Mouse (Mus musculus): ENCODE results near the gene Col12a1. TPM values are rescaled to one million over a fixed set of nuclear protein-coding genes. Genes with fewer than 3 reads are reported as not detected.

Gene Col12a1
- polyA plus RNA-seq, 1 experiment from 2014 or later = 19.9 TPM

- no peaks in the 10 kb centered on the region for H3K4me1 ChIP-seq (ENCODE audit: control insufficient read depth, insufficient read depth, low read length)
- no peak overlapping the region for H3K27ac ChIP-seq (ENCODE audit: low read depth, low read length)
- DNase-seq (ENCODE audit: low spot score) (peak; percentile 29), ATAC-seq (ENCODE audit: insufficient read depth, low FRiP score, low TSS enrichment) (peak; percentile 80)
- H3K9me3 ChIP-seq (ENCODE audit: control insufficient read depth, low read length) = no peaks in the 10 kb centered on the region
- no peaks in the 10 kb centered on the region for H3K36me3 ChIP-seq (ENCODE audit: control insufficient read depth, insufficient read depth, low read length)
- H3K4me2 ChIP-seq (ENCODE audit: low read depth) = no peak overlapping the region
- H3K27me3 ChIP-seq (ENCODE audit: control insufficient read depth, insufficient read depth, low read length) = no peaks in the 10 kb centered on the region
- H3K9ac ChIP-seq (ENCODE audit: low read length) = no peak overlapping the region
- 43% methylated on average over 5 of the region's 5 CpGs for WGBS
- no peak overlapping the region for H3K4me3 ChIP-seq (ENCODE audit: low read depth, low read length)
Measured at GRCm38 (mm10) chr9:79605722-79606121, 112.9 kb downstream of the Col12a1 start.

DNA sequence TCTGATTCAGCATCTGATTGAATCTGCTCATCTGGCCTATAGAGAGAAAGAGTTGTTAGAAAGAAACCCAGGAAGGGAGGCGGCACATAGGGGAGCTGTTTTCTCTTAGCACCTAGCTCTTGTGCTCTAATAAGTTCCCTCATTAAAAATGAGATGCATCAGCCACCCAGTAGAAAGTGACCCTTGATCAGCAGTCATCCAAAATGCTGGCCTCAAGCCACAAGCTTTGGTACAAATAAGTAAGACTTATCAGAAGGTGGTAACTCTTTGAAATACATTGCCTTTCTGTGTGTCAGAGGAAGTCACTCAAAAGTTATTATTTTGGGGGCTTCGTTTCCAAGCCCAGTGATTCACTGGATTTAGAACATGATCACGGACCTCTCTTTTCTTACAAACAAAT is 114.1 kb downstream of the Col12a1 start:
- ATAC-seq (ENCODE audit: insufficient read depth, low FRiP score, low TSS enrichment) (no peak), DNase-seq (ENCODE audit: low spot score) (no peak)
- Histone ChIP-seq H3K27ac (ENCODE audit: low read depth, low read length) (no peak overlapping the region), H3K9ac (ENCODE audit: low read length) (no peak overlapping the region), H3K9me3 (ENCODE audit: control insufficient read depth, low read length) (no peaks in the 10 kb centered on the region), H3K4me1 (ENCODE audit: control insufficient read depth, insufficient read depth, low read length) (no peaks in the 10 kb centered on the region), H3K27me3 (ENCODE audit: control insufficient read depth, insufficient read depth, low read length) (no peaks in the 10 kb centered on the region), H3K4me2 (ENCODE audit: low read depth) (no peak overlapping the region), H3K4me3 (ENCODE audit: low read depth, low read length) (no peak overlapping the region), H3K36me3 (ENCODE audit: control insufficient read depth, insufficient read depth, low read length) (no peaks in the 10 kb centered on the region)
- WGBS = 92% methylated on average over 3 of the region's 3 CpGs

- 83% methylated on average over 2 of the region's 2 CpGs for WGBS
- Histone ChIP-seq H3K4me3 (ENCODE audit: low read depth, low read length) (no peak overlapping the region), H3K4me1 (ENCODE audit: control insufficient read depth, insufficient read depth, low read length) (no peaks in the 10 kb centered on the region), H3K27ac (ENCODE audit: low read depth, low read length) (no peak overlapping the region), H3K36me3 (ENCODE audit: control insufficient read depth, insufficient read depth, low read length) (no peaks in the 10 kb centered on the region), H3K27me3 (ENCODE audit: control insufficient read depth, insufficient read depth, low read length) (no peaks in the 10 kb centered on the region), H3K9ac (ENCODE audit: low read length) (no peak overlapping the region), H3K9me3 (ENCODE audit: control insufficient read depth, low read length) (no peaks in the 10 kb centered on the region), H3K4me2 (ENCODE audit: low read depth) (no peak overlapping the region)
- ATAC-seq (ENCODE audit: insufficient read depth, low FRiP score, low TSS enrichment) = no peak
- no peak for DNase-seq (ENCODE audit: low spot score)
Measured at GRCm38 (mm10) chr9:79603448-79603847, 115.2 kb downstream of the Col12a1 start.

DNA sequence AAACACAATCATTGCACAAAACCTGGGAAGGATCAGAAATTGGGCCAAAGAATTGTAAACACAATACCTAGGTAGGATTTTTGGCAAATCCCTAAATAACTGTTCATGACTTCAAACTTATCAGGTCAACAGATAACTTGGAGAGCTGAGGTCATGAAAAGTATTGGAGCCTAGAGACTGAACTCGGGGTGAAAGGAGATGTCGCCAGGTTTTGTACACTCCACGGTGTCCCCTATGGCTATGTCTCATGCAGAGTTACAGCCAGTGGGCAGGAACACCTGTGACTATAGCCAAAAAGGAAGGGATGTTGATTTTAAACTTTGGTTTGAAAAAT is 118.4 kb downstream of the Col12a1 start:
- DNase-seq (ENCODE audit: low spot score) (no peak), ATAC-seq (ENCODE audit: insufficient read depth, low FRiP score, low TSS enrichment) (no peak)
- H3K4me1 ChIP-seq (ENCODE audit: control insufficient read depth, insufficient read depth, low read length) = no peaks in the 10 kb centered on the region
- no peak overlapping the region for H3K4me2 ChIP-seq (ENCODE audit: low read depth)
- no peaks in the 10 kb centered on the region for H3K27me3 ChIP-seq (ENCODE audit: control insufficient read depth, insufficient read depth, low read length)
- H3K4me3 ChIP-seq (ENCODE audit: low read depth, low read length) = no peak overlapping the region
- H3K27ac ChIP-seq (ENCODE audit: low read depth, low read length) = no peak overlapping the region
- H3K9me3 ChIP-seq (ENCODE audit: control insufficient read depth, low read length) = no peaks in the 10 kb centered on the region
- no peak overlapping the region for H3K9ac ChIP-seq (ENCODE audit: low read length)
- 87% methylated on average over 3 of the region's 3 CpGs for WGBS
- no peaks in the 10 kb centered on the region for H3K36me3 ChIP-seq (ENCODE audit: control insufficient read depth, insufficient read depth, low read length)

- Histone ChIP-seq H3K27ac (ENCODE audit: low read depth, low read length) (no peak overlapping the region), H3K9me3 (ENCODE audit: control insufficient read depth, low read length) (no peaks in the 10 kb centered on the region), H3K36me3 (ENCODE audit: control insufficient read depth, insufficient read depth, low read length) (no peaks in the 10 kb centered on the region), H3K27me3 (ENCODE audit: control insufficient read depth, insufficient read depth, low read length) (no peaks in the 10 kb centered on the region), H3K4me3 (ENCODE audit: low read depth, low read length) (no peak overlapping the region), H3K9ac (ENCODE audit: low read length) (no peak overlapping the region), H3K4me2 (ENCODE audit: low read depth) (no peak overlapping the region), H3K4me1 (ENCODE audit: control insufficient read depth, insufficient read depth, low read length) (no peaks in the 10 kb centered on the region)
- no peak for DNase-seq (ENCODE audit: low spot score)
- WGBS = 76% methylated on average over 20 of the region's 20 CpGs
- ATAC-seq (ENCODE audit: insufficient read depth, low FRiP score, low TSS enrichment) = peak; percentile 33; the same call in 1 of the 2 replicates
Measured at GRCm38 (mm10) chr9:79599395-79600236, 119.0 kb downstream of the Col12a1 start.

DNA sequence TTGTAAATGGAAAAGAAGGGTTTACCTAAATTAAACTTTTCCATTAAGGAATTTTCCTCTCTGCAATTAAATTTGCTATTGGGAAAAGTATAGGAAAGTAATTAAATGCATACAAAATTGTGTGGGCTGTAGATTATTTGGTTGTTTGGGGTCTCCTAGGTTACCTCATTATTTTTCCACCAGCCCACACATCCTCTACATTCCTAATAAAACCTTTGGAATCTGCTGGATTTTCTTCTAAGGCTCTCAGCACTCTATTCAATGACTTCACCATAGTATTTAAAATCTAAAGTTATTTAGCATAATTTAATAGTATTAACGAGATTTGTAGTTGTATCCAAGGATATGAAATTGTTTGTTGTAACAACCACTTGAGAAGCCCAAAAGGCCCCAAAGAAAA is 120.1 kb downstream of the Col12a1 start:
- no peak overlapping the region for H3K4me3 ChIP-seq (ENCODE audit: low read depth, low read length)
- no peak overlapping the region for H3K27ac ChIP-seq (ENCODE audit: low read depth, low read length)
- DNase-seq (ENCODE audit: low spot score) = no peak
- WGBS = 69% methylated on average over 1 of the region's 1 CpGs
- H3K4me1 ChIP-seq (ENCODE audit: control insufficient read depth, insufficient read depth, low read length) = no peaks in the 10 kb centered on the region
- H3K27me3 ChIP-seq (ENCODE audit: control insufficient read depth, insufficient read depth, low read length) = no peaks in the 10 kb centered on the region
- H3K36me3 ChIP-seq (ENCODE audit: control insufficient read depth, insufficient read depth, low read length) = no peaks in the 10 kb centered on the region
- no peak overlapping the region for H3K9ac ChIP-seq (ENCODE audit: low read length)
- no peaks in the 10 kb centered on the region for H3K9me3 ChIP-seq (ENCODE audit: control insufficient read depth, low read length)
- no peak for ATAC-seq (ENCODE audit: insufficient read depth, low FRiP score, low TSS enrichment)
- no peak overlapping the region for H3K4me2 ChIP-seq (ENCODE audit: low read depth)

DNA sequence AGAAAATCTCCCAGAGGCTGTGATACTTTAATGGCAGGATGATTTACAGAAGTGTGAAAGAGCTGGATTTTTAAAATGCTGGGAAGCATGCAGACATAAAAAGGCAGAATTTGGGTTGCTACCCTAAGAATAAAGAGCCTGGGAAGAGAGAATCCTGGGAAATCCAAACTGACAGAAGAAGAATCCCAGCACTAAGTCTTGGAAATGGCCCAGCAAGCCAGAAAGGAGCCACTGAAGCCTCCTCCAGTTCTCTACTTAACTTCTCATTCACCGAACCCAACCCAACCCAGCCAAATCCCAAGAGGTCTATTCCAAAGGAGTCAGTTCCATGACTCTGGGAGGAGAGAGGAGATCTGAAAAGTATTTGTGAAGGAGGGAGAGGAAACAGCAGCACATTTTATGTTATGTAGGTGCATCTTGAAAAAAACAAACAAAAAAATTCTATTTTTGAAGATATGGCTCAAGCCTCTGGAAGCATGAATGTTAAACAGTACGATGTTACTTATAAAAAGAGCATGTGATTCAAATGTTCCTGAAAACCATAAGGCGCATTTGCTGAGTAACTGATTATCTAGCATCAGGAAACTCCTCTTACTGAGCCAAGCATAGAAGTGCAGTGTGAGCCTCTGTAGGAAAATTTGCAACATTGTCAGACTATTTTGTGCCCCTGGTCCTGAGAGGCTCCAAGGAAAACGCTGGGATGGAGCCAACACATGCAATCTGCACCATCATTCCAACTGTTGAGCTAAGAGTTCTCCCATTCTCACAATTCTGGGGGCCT is 132.0 kb downstream of the Col12a1 start:
- 88% methylated on average over 4 of the region's 4 CpGs for WGBS
- Histone ChIP-seq H3K4me3 (ENCODE audit: low read depth, low read length) (no peak overlapping the region), H3K9me3 (ENCODE audit: control insufficient read depth, low read length) (no peaks in the 10 kb centered on the region), H3K9ac (ENCODE audit: low read length) (no peak overlapping the region), H3K36me3 (ENCODE audit: control insufficient read depth, insufficient read depth, low read length) (no peaks in the 10 kb centered on the region), H3K27ac (ENCODE audit: low read depth, low read length) (no peak overlapping the region), H3K4me2 (ENCODE audit: low read depth) (no peak overlapping the region), H3K4me1 (ENCODE audit: control insufficient read depth, insufficient read depth, low read length) (no peaks in the 10 kb centered on the region), H3K27me3 (ENCODE audit: control insufficient read depth, insufficient read depth, low read length) (no peaks in the 10 kb centered on the region)
- ATAC-seq (ENCODE audit: insufficient read depth, low FRiP score, low TSS enrichment) (no peak), DNase-seq (ENCODE audit: low spot score) (no peak)

GRCm38 (mm10) chr9:79566838-79567237 is 151.8 kb downstream of the Col12a1 start:
- Histone ChIP-seq H3K4me1 (ENCODE audit: control insufficient read depth, insufficient read depth, low read length) (no peaks in the 10 kb centered on the region), H3K27ac (ENCODE audit: low read depth, low read length) (no peak overlapping the region), H3K9ac (ENCODE audit: low read length) (no peak overlapping the region), H3K27me3 (ENCODE audit: control insufficient read depth, insufficient read depth, low read length) (no peaks in the 10 kb centered on the region), H3K9me3 (ENCODE audit: control insufficient read depth, low read length) (no peaks in the 10 kb centered on the region), H3K36me3 (ENCODE audit: control insufficient read depth, insufficient read depth, low read length) (no peaks in the 10 kb centered on the region), H3K4me3 (ENCODE audit: low read depth, low read length) (no peak overlapping the region), H3K4me2 (ENCODE audit: low read depth) (no peak overlapping the region)
- WGBS = 90% methylated on average over 5 of the region's 5 CpGs
- no peak for ATAC-seq (ENCODE audit: insufficient read depth, low FRiP score, low TSS enrichment)
- no peak for DNase-seq (ENCODE audit: low spot score)

GRCm38 (mm10) chr9:79553297-79553696 is 165.3 kb downstream of the Col12a1 start:
- ATAC-seq (ENCODE audit: insufficient read depth, low FRiP score, low TSS enrichment) = no peak
- no peaks in the 10 kb centered on the region for H3K4me1 ChIP-seq (ENCODE audit: control insufficient read depth, insufficient read depth, low read length)
- H3K4me3 ChIP-seq (ENCODE audit: low read depth, low read length) = no peak overlapping the region
- no peak for DNase-seq (ENCODE audit: low spot score)
- H3K36me3 ChIP-seq (ENCODE audit: control insufficient read depth, insufficient read depth, low read length) = no peaks in the 10 kb centered on the region
- no peak overlapping the region for H3K27ac ChIP-seq (ENCODE audit: low read depth, low read length)
- no peak overlapping the region for H3K4me2 ChIP-seq (ENCODE audit: low read depth)
- H3K9me3 ChIP-seq (ENCODE audit: control insufficient read depth, low read length) = no peaks in the 10 kb centered on the region
- no peak overlapping the region for H3K9ac ChIP-seq (ENCODE audit: low read length)
- no peaks in the 10 kb centered on the region for H3K27me3 ChIP-seq (ENCODE audit: control insufficient read depth, insufficient read depth, low read length)
- 97% methylated on average over 2 of the region's 2 CpGs for WGBS
